Mouse (Mus musculus): ENCODE data around the gene Baz2a. TPM values are rescaled to one million over a fixed set of nuclear protein-coding genes. Genes with fewer than 3 reads are reported as not detected.
"Not testable (repeated sequence)": the region's sequence is repeated elsewhere in the genome, so short reads cannot be mapped to it uniquely, and the experiment has no call there.

Baz2a gene
- polyA plus RNA-seq, 1 experiment from 2014 or later: 33.7 TPM

- 81% methylated on average over 2 of the region's 2 CpGs for WGBS
- not testable (repeated sequence) for H3K27me3 ChIP-seq (ENCODE audit: control insufficient read depth, insufficient read depth, low read length); H3K4me2 ChIP-seq (replicated peaks; ENCODE audit: low read depth, low read length); H3K9ac ChIP-seq (ENCODE audit: low read depth, low read length); H3K9me3 ChIP-seq (ENCODE audit: control insufficient read depth, low read length); H3K27ac ChIP-seq (ENCODE audit: low read depth, low read length); ATAC-seq (ENCODE audit: low FRiP score, low TSS enrichment); H3K4me3 ChIP-seq (ENCODE audit: low read length)
- Histone ChIP-seq H3K36me3 (ENCODE audit: control insufficient read depth, insufficient read depth, low read length) (peaks cover 63% of the 10 kb centered on the region), H3K4me1 (ENCODE audit: control insufficient read depth, insufficient read depth, low read length) (peaks cover 17% of the 10 kb centered on the region)
These were observed 4.2 kb upstream of the Baz2a start for GRCm38 (mm10) chr10:128087216-128087615.

- ATAC-seq (ENCODE audit: low FRiP score, low TSS enrichment): no peak
- H3K9me3 ChIP-seq (ENCODE audit: control insufficient read depth, low read length): no peaks in the 10 kb centered on the region
- H3K27me3 ChIP-seq (ENCODE audit: control insufficient read depth, insufficient read depth, low read length): no peaks in the 10 kb centered on the region
- 94% methylated on average over 5 of the region's 5 CpGs for WGBS
- H3K4me2 ChIP-seq (replicated peaks; ENCODE audit: low read depth, low read length): no peak overlapping the region
- H3K4me1 ChIP-seq (ENCODE audit: control insufficient read depth, insufficient read depth, low read length): peaks cover 17% of the 10 kb centered on the region
- H3K27ac ChIP-seq (ENCODE audit: low read depth, low read length): no peak overlapping the region
- peaks cover 63% of the 10 kb centered on the region for H3K36me3 ChIP-seq (ENCODE audit: control insufficient read depth, insufficient read depth, low read length)
- no peak overlapping the region for H3K9ac ChIP-seq (ENCODE audit: low read depth, low read length)
- H3K4me3 ChIP-seq (ENCODE audit: low read length): no peak overlapping the region
These were observed 3.2 kb upstream of the Baz2a start for GRCm38 (mm10) chr10:128088181-128088580.

- Histone ChIP-seq H3K4me1 (ENCODE audit: control insufficient read depth, insufficient read depth, low read length) (peaks cover 33% of the 10 kb centered on the region), H3K36me3 (ENCODE audit: control insufficient read depth, insufficient read depth, low read length) (peaks cover 57% of the 10 kb centered on the region)
These were observed 1.5 kb upstream of the Baz2a start for GRCm38 (mm10) chr10:128089842-128090241.

GRCm38 (mm10) chr10:128090651-128091563 is 470 bp upstream of the Baz2a start:
- peak; percentile 37 for ATAC-seq (ENCODE audit: low FRiP score, low TSS enrichment)
- H3K9me3 ChIP-seq (ENCODE audit: control insufficient read depth, low read length): no peaks in the 10 kb centered on the region
- 8% methylated on average over 14 of the region's 14 CpGs for WGBS
- no peaks in the 10 kb centered on the region for H3K27me3 ChIP-seq (ENCODE audit: control insufficient read depth, insufficient read depth, low read length)
- H3K4me3 ChIP-seq (ENCODE audit: low read length): peak overlapping the region; percentile 68
- H3K36me3 ChIP-seq (ENCODE audit: control insufficient read depth, insufficient read depth, low read length): peaks cover 46% of the 10 kb centered on the region
- H3K27ac ChIP-seq (ENCODE audit: low read depth, low read length): peak overlapping the region; percentile 93; the same call in 1 of the 2 replicates
- H3K4me2 ChIP-seq (replicated peaks; ENCODE audit: low read depth, low read length): peak overlapping the region; percentile 92
- H3K4me1 ChIP-seq (ENCODE audit: control insufficient read depth, insufficient read depth, low read length): peaks cover 37% of the 10 kb centered on the region
- H3K9ac ChIP-seq (ENCODE audit: low read depth, low read length): peak overlapping the region; percentile 72; the same call in 1 of the 2 replicates

More at GRCm38 (mm10) chr10:128089842-128090241, 1.5 kb upstream of the Baz2a start:
- WGBS: 66% methylated on average over 5 of the region's 5 CpGs
- Histone ChIP-seq H3K9me3 (ENCODE audit: control insufficient read depth, low read length) (no peaks in the 10 kb centered on the region), H3K9ac (ENCODE audit: low read depth, low read length) (no peak overlapping the region), H3K4me3 (ENCODE audit: low read length) (no peak overlapping the region), H3K27me3 (ENCODE audit: control insufficient read depth, insufficient read depth, low read length) (no peaks in the 10 kb centered on the region), H3K27ac (ENCODE audit: low read depth, low read length) (no peak overlapping the region), H3K4me2 (replicated peaks; ENCODE audit: low read depth, low read length) (no peak overlapping the region)
- no peak for ATAC-seq (ENCODE audit: low FRiP score, low TSS enrichment)

GRCm38 (mm10) chr10:128092506-128093495 is 1.4 kb downstream of the Baz2a start:
- peaks cover 38% of the 10 kb centered on the region for H3K4me1 ChIP-seq (ENCODE audit: control insufficient read depth, insufficient read depth, low read length)
- peak overlapping the region; percentile 93 for H3K27ac ChIP-seq (ENCODE audit: low read depth, low read length)
- H3K4me2 ChIP-seq (replicated peaks; ENCODE audit: low read depth, low read length): peak overlapping the region; percentile 92
- 1% methylated on average over 62 of the region's 88 CpGs for WGBS
- no peaks in the 10 kb centered on the region for H3K27me3 ChIP-seq (ENCODE audit: control insufficient read depth, insufficient read depth, low read length)
- peak overlapping the region; percentile 68 for H3K4me3 ChIP-seq (ENCODE audit: low read length)
- H3K36me3 ChIP-seq (ENCODE audit: control insufficient read depth, insufficient read depth, low read length): peaks cover 27% of the 10 kb centered on the region
- H3K9me3 ChIP-seq (ENCODE audit: control insufficient read depth, low read length): no peaks in the 10 kb centered on the region
- peak; percentile 60 for ATAC-seq (ENCODE audit: low FRiP score, low TSS enrichment)
- peak overlapping the region; percentile 72 for H3K9ac ChIP-seq (ENCODE audit: low read depth, low read length)

- H3K27ac ChIP-seq (ENCODE audit: low read depth, low read length): peak overlapping the region; percentile 93
- H3K4me2 ChIP-seq (replicated peaks; ENCODE audit: low read depth, low read length): peak overlapping the region; percentile 92
- peak overlapping the region; percentile 68 for H3K4me3 ChIP-seq (ENCODE audit: low read length)
- H3K9ac ChIP-seq (ENCODE audit: low read depth, low read length): peak overlapping the region; percentile 72
- no peaks in the 10 kb centered on the region for H3K27me3 ChIP-seq (ENCODE audit: control insufficient read depth, insufficient read depth, low read length)
- 26% methylated on average over 13 of the region's 13 CpGs for WGBS
- no peaks in the 10 kb centered on the region for H3K9me3 ChIP-seq (ENCODE audit: control insufficient read depth, low read length)
- peaks cover 44% of the 10 kb centered on the region for H3K4me1 ChIP-seq (ENCODE audit: control insufficient read depth, insufficient read depth, low read length)
- ATAC-seq (ENCODE audit: low FRiP score, low TSS enrichment): no peak
- H3K36me3 ChIP-seq (ENCODE audit: control insufficient read depth, insufficient read depth, low read length): peaks cover 18% of the 10 kb centered on the region
These were observed 2.3 kb downstream of the Baz2a start for GRCm38 (mm10) chr10:128093496-128094294.

- no peaks in the 10 kb centered on the region for H3K27me3 ChIP-seq (ENCODE audit: control insufficient read depth, insufficient read depth, low read length)
- peak overlapping the region; percentile 93; the same call in 1 of the 2 replicates for H3K27ac ChIP-seq (ENCODE audit: low read depth, low read length)
- WGBS: 12% methylated on average over 19 of the region's 19 CpGs
- no peaks in the 10 kb centered on the region for H3K9me3 ChIP-seq (ENCODE audit: control insufficient read depth, low read length)
- H3K4me2 ChIP-seq (replicated peaks; ENCODE audit: low read depth, low read length): peak overlapping the region; percentile 92
- peak; percentile 68 for ATAC-seq (ENCODE audit: low FRiP score, low TSS enrichment)
- peak overlapping the region; percentile 23 for H3K4me3 ChIP-seq (ENCODE audit: low read length)
- 0 out of 2 replicates have a peak overlapping the region, but pooled peaks have one; percentile 37 for H3K9ac ChIP-seq (ENCODE audit: low read depth, low read length)
- H3K4me1 ChIP-seq (ENCODE audit: control insufficient read depth, insufficient read depth, low read length): peaks cover 44% of the 10 kb centered on the region
- H3K36me3 ChIP-seq (ENCODE audit: control insufficient read depth, insufficient read depth, low read length): peaks cover 11% of the 10 kb centered on the region
These were observed 3.1 kb downstream of the Baz2a start for GRCm38 (mm10) chr10:128094340-128094968.
